Mouse (Mus musculus): Measurements from ENCODE around the gene Gm44502. TPM values are rescaled to one million over a fixed set of nuclear protein-coding genes. Genes with fewer than 3 reads are reported as not detected.

Gm44502 gene
- polyA plus RNA-seq, 1 experiment from 2014 or later: not detected

GRCm38 (mm10) chr15:89468577-89468976 is 39.1 kb upstream of the Gm44502 start:
- no peaks in the 10 kb centered on the region for H3K4me1 ChIP-seq (replicated peaks)
- no peaks in the 10 kb centered on the region for H3K27me3 ChIP-seq (replicated peaks)
- ATAC-seq: no peak
- 34% methylated on average over 2 of the region's 2 CpGs for WGBS
- H3K36me3 ChIP-seq: no peaks in the 10 kb centered on the region
- H3K4me2 ChIP-seq (replicated peaks): no peak overlapping the region
- H3K27ac ChIP-seq: no peak overlapping the region
- no peak overlapping the region for H3K4me3 ChIP-seq (replicated peaks)
- H3K9ac ChIP-seq: no peak overlapping the region
- H3K9me3 ChIP-seq: no peaks in the 10 kb centered on the region

- Histone ChIP-seq H3K4me1 (replicated peaks) (no peaks in the 10 kb centered on the region), H3K9ac (no peak overlapping the region), H3K4me2 (replicated peaks) (no peak overlapping the region), H3K9me3 (no peaks in the 10 kb centered on the region), H3K36me3 (no peaks in the 10 kb centered on the region), H3K27me3 (replicated peaks) (no peaks in the 10 kb centered on the region), H3K4me3 (replicated peaks) (no peak overlapping the region), H3K27ac (no peak overlapping the region)
- 12% methylated on average over 1 of the region's 1 CpGs for whole genome bisulfite sequencing
- no peak for ATAC-seq
These were observed 35.6 kb upstream of the Gm44502 start for GRCm38 (mm10) chr15:89465052-89465451.

GRCm38 (mm10) chr15:89463334-89464235 is 34.1 kb upstream of the Gm44502 start:
- no peak overlapping the region for H3K4me3 ChIP-seq (replicated peaks)
- H3K36me3 ChIP-seq: no peaks in the 10 kb centered on the region
- no peaks in the 10 kb centered on the region for H3K9me3 ChIP-seq
- H3K27me3 ChIP-seq (replicated peaks): no peaks in the 10 kb centered on the region
- H3K9ac ChIP-seq: no peak overlapping the region
- ATAC-seq: no peak
- no peak overlapping the region for H3K4me2 ChIP-seq (replicated peaks)
- 53% methylated on average over 5 of the region's 5 CpGs for WGBS
- H3K4me1 ChIP-seq (replicated peaks): no peaks in the 10 kb centered on the region
- H3K27ac ChIP-seq: no peak overlapping the region

GRCm38 (mm10) chr15:89462176-89462575 is 32.7 kb upstream of the Gm44502 start:
- ATAC-seq: no peak
- 71% methylated on average over 7 of the region's 7 CpGs for WGBS
- H3K4me2 ChIP-seq (replicated peaks): no peak overlapping the region
- H3K27ac ChIP-seq: no peak overlapping the region
- no peak overlapping the region for H3K9ac ChIP-seq
- no peaks in the 10 kb centered on the region for H3K9me3 ChIP-seq
- no peak overlapping the region for H3K4me3 ChIP-seq (replicated peaks)
- no peaks in the 10 kb centered on the region for H3K36me3 ChIP-seq
- H3K4me1 ChIP-seq (replicated peaks): no peaks in the 10 kb centered on the region
- H3K27me3 ChIP-seq (replicated peaks): no peaks in the 10 kb centered on the region

- H3K4me2 ChIP-seq (replicated peaks): no peak overlapping the region
- no peaks in the 10 kb centered on the region for H3K36me3 ChIP-seq
- ATAC-seq: no peak
- no peaks in the 10 kb centered on the region for H3K4me1 ChIP-seq (replicated peaks)
- 73% methylated on average over 15 of the region's 15 CpGs for WGBS
- no peak overlapping the region for H3K27ac ChIP-seq
- H3K27me3 ChIP-seq (replicated peaks): no peaks in the 10 kb centered on the region
- H3K9me3 ChIP-seq: no peaks in the 10 kb centered on the region
- no peak overlapping the region for H3K9ac ChIP-seq
- no peak overlapping the region for H3K4me3 ChIP-seq (replicated peaks)
These were observed 31.8 kb upstream of the Gm44502 start for GRCm38 (mm10) chr15:89461321-89461720.

- H3K9me3 ChIP-seq: no peaks in the 10 kb centered on the region
- H3K9ac ChIP-seq: no peak overlapping the region
- no peak for ATAC-seq
- peaks cover 2% of the 10 kb centered on the region for H3K27me3 ChIP-seq (replicated peaks)
- H3K4me2 ChIP-seq (replicated peaks): no peak overlapping the region
- H3K4me1 ChIP-seq (replicated peaks): no peaks in the 10 kb centered on the region
- no peak overlapping the region for H3K27ac ChIP-seq
- no peak overlapping the region for H3K4me3 ChIP-seq (replicated peaks)
- no peaks in the 10 kb centered on the region for H3K36me3 ChIP-seq
- 64% methylated on average over 10 of the region's 10 CpGs for WGBS
These were observed 30.8 kb upstream of the Gm44502 start for GRCm38 (mm10) chr15:89460298-89460697.

GRCm38 (mm10) chr15:89459821-89460220 is 30.3 kb upstream of the Gm44502 start:
- ATAC-seq: no peak
- no peak overlapping the region for H3K27ac ChIP-seq
- peaks cover 7% of the 10 kb centered on the region for H3K27me3 ChIP-seq (replicated peaks)
- H3K4me1 ChIP-seq (replicated peaks): no peaks in the 10 kb centered on the region
- no peaks in the 10 kb centered on the region for H3K36me3 ChIP-seq
- H3K9ac ChIP-seq: no peak overlapping the region
- no peaks in the 10 kb centered on the region for H3K9me3 ChIP-seq
- H3K4me3 ChIP-seq (replicated peaks): no peak overlapping the region
- no peak overlapping the region for H3K4me2 ChIP-seq (replicated peaks)
- 83% methylated on average over 7 of the region's 7 CpGs for WGBS

GRCm38 (mm10) chr15:89458942-89459341 is 29.4 kb upstream of the Gm44502 start:
- peaks cover 10% of the 10 kb centered on the region for H3K27me3 ChIP-seq (replicated peaks)
- H3K4me1 ChIP-seq (replicated peaks): peaks cover 2% of the 10 kb centered on the region
- no peak overlapping the region for H3K4me2 ChIP-seq (replicated peaks)
- no peak overlapping the region for H3K4me3 ChIP-seq (replicated peaks)
- 92% methylated on average over 15 of the region's 15 CpGs for WGBS
- H3K36me3 ChIP-seq: no peaks in the 10 kb centered on the region
- H3K9ac ChIP-seq: no peak overlapping the region
- no peaks in the 10 kb centered on the region for H3K9me3 ChIP-seq
- no peak for ATAC-seq
- no peak overlapping the region for H3K27ac ChIP-seq

GRCm38 (mm10) chr15:89455642-89456041 is 26.1 kb upstream of the Gm44502 start:
- Histone ChIP-seq H3K9ac (no peak overlapping the region), H3K27me3 (replicated peaks) (peaks cover 19% of the 10 kb centered on the region), H3K9me3 (no peaks in the 10 kb centered on the region), H3K4me2 (replicated peaks) (no peak overlapping the region), H3K4me3 (replicated peaks) (no peak overlapping the region), H3K27ac (no peak overlapping the region), H3K4me1 (replicated peaks) (peaks cover 8% of the 10 kb centered on the region), H3K36me3 (no peaks in the 10 kb centered on the region)
- WGBS: 71% methylated on average over 6 of the region's 6 CpGs
- ATAC-seq: no peak

- Histone ChIP-seq H3K4me1 (replicated peaks) (peaks cover 8% of the 10 kb centered on the region), H3K27me3 (replicated peaks) (peaks cover 19% of the 10 kb centered on the region), H3K27ac (no peak overlapping the region), H3K4me2 (replicated peaks) (peak overlapping the region; percentile 78), H3K4me3 (replicated peaks) (no peak overlapping the region), H3K9ac (no peak overlapping the region), H3K36me3 (no peaks in the 10 kb centered on the region), H3K9me3 (no peaks in the 10 kb centered on the region)
- ATAC-seq: no peak
- 32% methylated on average over 5 of the region's 6 CpGs for WGBS
These were observed 25.4 kb upstream of the Gm44502 start for GRCm38 (mm10) chr15:89454857-89455256.

GRCm38 (mm10) chr15:89453865-89454478 is 24.5 kb upstream of the Gm44502 start, which contains the start of gene Mapk8ip2:
TSS of gene Mapk8ip2 (plus strand) at chr15:89453913.
- ATAC-seq: peak; percentile 73
- WGBS: under 1% methylated on average over 52 of the region's 53 CpGs
- peaks cover 8% of the 10 kb centered on the region for H3K4me1 ChIP-seq (replicated peaks)
- no peaks in the 10 kb centered on the region for H3K36me3 ChIP-seq
- no peak within 1 kb of the TSS; the same call in 1 of the 2 replicates for H3K27ac ChIP-seq
- H3K4me2 ChIP-seq (replicated peaks): peak within 1 kb of the TSS; percentile 78
- H3K9ac ChIP-seq: no peak within 1 kb of the TSS
- peak within 1 kb of the TSS; percentile 43 for H3K4me3 ChIP-seq (replicated peaks)
- peaks cover 21% of the 10 kb centered on the region for H3K27me3 ChIP-seq (replicated peaks)
- H3K9me3 ChIP-seq: no peaks in the 10 kb centered on the region

GRCm38 (mm10) chr15:89452906-89453864 is 23.7 kb upstream of the Gm44502 start:
- H3K4me3 ChIP-seq (replicated peaks): peak overlapping the region; percentile 43
- peak; percentile 82 for ATAC-seq
- 5% methylated on average over 24 of the region's 24 CpGs for WGBS

More at GRCm38 (mm10) chr15:89452906-89453864, 23.7 kb upstream of the Gm44502 start:
- H3K4me2 ChIP-seq (replicated peaks): peak overlapping the region; percentile 78
- H3K4me1 ChIP-seq (replicated peaks): peaks cover 8% of the 10 kb centered on the region
- peaks cover 21% of the 10 kb centered on the region for H3K27me3 ChIP-seq (replicated peaks)
- no peak overlapping the region for H3K9ac ChIP-seq
- H3K36me3 ChIP-seq: no peaks in the 10 kb centered on the region
- H3K27ac ChIP-seq: no peak overlapping the region; the same call in 1 of the 2 replicates
- H3K9me3 ChIP-seq: no peaks in the 10 kb centered on the region
